Mouse (Mus musculus) testis, adult 2 months (tissue): ENCODE results near the gene Kcne1l.

Source experiments
- CTCF ChIP-seq: fragments of 200-500 bp; IDR thresholded peaks from 2 replicates; pipeline ENCODE4 v1.5.1; 2012; ENCODE audit warnings: low read depth, mild to moderate bottlenecking, inconsistent platforms, low read length, moderate library complexity; ENCODE audit not compliant: control insufficient read depth, insufficient read depth, insufficient replicate concordance
- POLR2A ChIP-seq: fragments of 200-500 bp; IDR thresholded peaks from 2 replicates; pipeline ENCODE4 v1.6.1; 2012; ENCODE audit warnings: low read depth, mild to moderate bottlenecking, inconsistent platforms, low read length, moderate library complexity; ENCODE audit not compliant: control insufficient read depth

GRCm38 (mm10) chrX:142276031-142276430 lies 30.1 kb downstream of the Kcne1l start:
- TF ChIP-seq CTCF (no peak), POLR2A (no peak)
